Mouse (Mus musculus): Measurements from ENCODE around the gene Rims3. TPM values are rescaled to one million over a fixed set of nuclear protein-coding genes. Genes with fewer than 3 reads are reported as not detected.

Gene Rims3
- polyA plus RNA-seq, 1 experiment from 2014 or later, result 18.8 TPM

- ATAC-seq (ENCODE audit: low read depth), result peak; percentile 1; the same call in 1 of the 2 replicates
- H3K27ac ChIP-seq (replicated peaks), result no peak overlapping the region; the same call in 1 of the 2 replicates
- peak overlapping the region; percentile 64 for H3K4me3 ChIP-seq
- peaks cover 23% of the 10 kb centered on the region for H3K4me1 ChIP-seq (replicated peaks)
- 50% methylated on average over 5 of the region's 5 CpGs for WGBS
- peaks cover 20% of the 10 kb centered on the region for H3K27me3 ChIP-seq
- H3K9me3 ChIP-seq, result no peaks in the 10 kb centered on the region
- 0 out of 2 replicates have a peak overlapping the region, but pooled peaks have one; percentile 38 for H3K9ac ChIP-seq
- H3K36me3 ChIP-seq, result no peaks in the 10 kb centered on the region
- peak overlapping the region; percentile 76 for H3K4me2 ChIP-seq
Observed at GRCm38 (mm10) chr4:120856376-120856775, 1.8 kb downstream of the Rims3 start.

GRCm38 (mm10) chr4:120859865-120860264, 5.2 kb downstream of the Rims3 start:
- 85% methylated on average over 7 of the region's 7 CpGs for WGBS

GRCm38 (mm10) chr4:120866211-120866610, 11.6 kb downstream of the Rims3 start:
- Histone ChIP-seq H3K4me2 (no peak overlapping the region), H3K4me1 (replicated peaks) (peaks cover 28% of the 10 kb centered on the region), H3K36me3 (no peaks in the 10 kb centered on the region), H3K27ac (replicated peaks) (no peak overlapping the region), H3K27me3 (no peaks in the 10 kb centered on the region), H3K4me3 (no peak overlapping the region), H3K9ac (0 out of 2 replicates have a peak overlapping the region, but pooled peaks have one; percentile 18), H3K9me3 (no peaks in the 10 kb centered on the region)
- 11% methylated on average over 6 of the region's 6 CpGs for whole genome bisulfite sequencing
- peak; percentile 15; the same call in 1 of the 2 replicates for ATAC-seq (ENCODE audit: low read depth)

More at GRCm38 (mm10) chr4:120859865-120860264, 5.2 kb downstream of the Rims3 start:
- ATAC-seq (ENCODE audit: low read depth), result no peak
- H3K27me3 ChIP-seq, result 0 out of 2 replicates have a peak, but pooled peaks cover 5% of the 10 kb centered on the region
- no peak overlapping the region for H3K4me3 ChIP-seq
- H3K27ac ChIP-seq (replicated peaks), result no peak overlapping the region
- H3K9ac ChIP-seq, result no peak overlapping the region
- H3K4me1 ChIP-seq (replicated peaks), result peaks cover 23% of the 10 kb centered on the region
- no peaks in the 10 kb centered on the region for H3K36me3 ChIP-seq
- no peaks in the 10 kb centered on the region for H3K9me3 ChIP-seq
- no peak overlapping the region for H3K4me2 ChIP-seq

GRCm38 (mm10) chr4:120868246-120868645, 13.6 kb downstream of the Rims3 start:
- Histone ChIP-seq H3K36me3 (no peaks in the 10 kb centered on the region), H3K4me3 (no peak overlapping the region), H3K27ac (replicated peaks) (no peak overlapping the region), H3K4me2 (no peak overlapping the region), H3K4me1 (replicated peaks) (peaks cover 28% of the 10 kb centered on the region), H3K27me3 (no peaks in the 10 kb centered on the region), H3K9ac (no peak overlapping the region), H3K9me3 (no peaks in the 10 kb centered on the region)
- WGBS, result 72% methylated on average over 5 of the region's 5 CpGs
- no peak for ATAC-seq (ENCODE audit: low read depth)

- peaks cover 28% of the 10 kb centered on the region for H3K4me1 ChIP-seq (replicated peaks)
- no peaks in the 10 kb centered on the region for H3K36me3 ChIP-seq
- 76% methylated on average over 3 of the region's 3 CpGs for WGBS
- no peak overlapping the region for H3K27ac ChIP-seq (replicated peaks)
- ATAC-seq (ENCODE audit: low read depth), result no peak
- H3K4me3 ChIP-seq, result no peak overlapping the region
- H3K27me3 ChIP-seq, result no peaks in the 10 kb centered on the region
- no peak overlapping the region for H3K4me2 ChIP-seq
- H3K9me3 ChIP-seq, result no peaks in the 10 kb centered on the region
- no peak overlapping the region for H3K9ac ChIP-seq
Observed at GRCm38 (mm10) chr4:120868988-120869387, 14.4 kb downstream of the Rims3 start.

GRCm38 (mm10) chr4:120870262-120870748, 15.7 kb downstream of the Rims3 start:
- no peak overlapping the region for H3K4me3 ChIP-seq

GRCm38 (mm10) chr4:120875961-120876360, 21.3 kb downstream of the Rims3 start:
- H3K27ac ChIP-seq (replicated peaks), result no peak overlapping the region
- WGBS, result 42% methylated on average over 3 of the region's 3 CpGs
- no peak overlapping the region for H3K4me3 ChIP-seq
- H3K4me2 ChIP-seq, result no peak overlapping the region
- no peak overlapping the region for H3K9ac ChIP-seq
- ATAC-seq (ENCODE audit: low read depth), result no peak
- no peaks in the 10 kb centered on the region for H3K36me3 ChIP-seq
- H3K9me3 ChIP-seq, result no peaks in the 10 kb centered on the region
- peaks cover 20% of the 10 kb centered on the region for H3K4me1 ChIP-seq (replicated peaks)
- no peaks in the 10 kb centered on the region for H3K27me3 ChIP-seq

More at GRCm38 (mm10) chr4:120870262-120870748, 15.7 kb downstream of the Rims3 start:
- Histone ChIP-seq H3K4me1 (replicated peaks) (peaks cover 28% of the 10 kb centered on the region), H3K36me3 (no peaks in the 10 kb centered on the region), H3K9ac (peak overlapping the region; percentile 34; the same call in 1 of the 2 replicates), H3K27me3 (no peaks in the 10 kb centered on the region), H3K9me3 (no peaks in the 10 kb centered on the region), H3K4me2 (no peak overlapping the region), H3K27ac (replicated peaks) (peak overlapping the region; percentile 29; the same call in 1 of the 2 replicates)
- 36% methylated on average over 7 of the region's 7 CpGs for WGBS
- 0 out of 2 replicates have a peak, but pooled peaks have one; percentile 47 for ATAC-seq (ENCODE audit: low read depth)

GRCm38 (mm10) chr4:120878728-120879127, 24.1 kb downstream of the Rims3 start:
- H3K4me3 ChIP-seq, result no peak overlapping the region
- peaks cover 45% of the 10 kb centered on the region for H3K4me1 ChIP-seq (replicated peaks)
- no peak overlapping the region for H3K4me2 ChIP-seq
- no peak overlapping the region for H3K9ac ChIP-seq
- no peaks in the 10 kb centered on the region for H3K9me3 ChIP-seq
- no peaks in the 10 kb centered on the region for H3K36me3 ChIP-seq
- no peak for ATAC-seq (ENCODE audit: low read depth)
- WGBS, result 63% methylated on average over 3 of the region's 3 CpGs
- no peak overlapping the region for H3K27ac ChIP-seq (replicated peaks)
- no peaks in the 10 kb centered on the region for H3K27me3 ChIP-seq

- H3K27ac ChIP-seq (replicated peaks), result no peak overlapping the region
- no peaks in the 10 kb centered on the region for H3K9me3 ChIP-seq
- no peaks in the 10 kb centered on the region for H3K27me3 ChIP-seq
- H3K4me2 ChIP-seq, result no peak overlapping the region
- 28% methylated on average over 4 of the region's 4 CpGs for WGBS
- no peaks in the 10 kb centered on the region for H3K36me3 ChIP-seq
- H3K4me3 ChIP-seq, result no peak overlapping the region
- H3K4me1 ChIP-seq (replicated peaks), result peaks cover 45% of the 10 kb centered on the region
- no peak overlapping the region for H3K9ac ChIP-seq
- no peak for ATAC-seq (ENCODE audit: low read depth)
Observed at GRCm38 (mm10) chr4:120879386-120879785, 24.8 kb downstream of the Rims3 start.

GRCm38 (mm10) chr4:120880731-120881432, 26.3 kb downstream of the Rims3 start:
- no peaks in the 10 kb centered on the region for H3K27me3 ChIP-seq
- H3K27ac ChIP-seq (replicated peaks), result no peak overlapping the region
- no peak overlapping the region for H3K4me2 ChIP-seq
- H3K9ac ChIP-seq, result no peak overlapping the region
- no peaks in the 10 kb centered on the region for H3K36me3 ChIP-seq
- peaks cover 54% of the 10 kb centered on the region for H3K4me1 ChIP-seq (replicated peaks)
- no peaks in the 10 kb centered on the region for H3K9me3 ChIP-seq
- no peak overlapping the region for H3K4me3 ChIP-seq
- 58% methylated on average over 6 of the region's 6 CpGs for WGBS
- no peak for ATAC-seq (ENCODE audit: low read depth)

- no peak overlapping the region for H3K4me2 ChIP-seq
- no peak overlapping the region for H3K27ac ChIP-seq (replicated peaks)
- H3K27me3 ChIP-seq, result no peaks in the 10 kb centered on the region; the same call in 1 of the 2 replicates
- peaks cover 59% of the 10 kb centered on the region for H3K4me1 ChIP-seq (replicated peaks)
- H3K4me3 ChIP-seq, result no peak overlapping the region
- 30% methylated on average over 5 of the region's 5 CpGs for WGBS
- H3K9me3 ChIP-seq, result no peaks in the 10 kb centered on the region
- no peaks in the 10 kb centered on the region for H3K36me3 ChIP-seq
- peak; percentile 79 for ATAC-seq (ENCODE audit: low read depth)
- 0 out of 2 replicates have a peak overlapping the region, but pooled peaks have one; percentile 23 for H3K9ac ChIP-seq
Observed at GRCm38 (mm10) chr4:120882002-120882625, 27.5 kb downstream of the Rims3 start.

Measured in neural tube, embryonic 13.5 days (tissue).